Mouse (Mus musculus) brain, adult 2 months (tissue): ENCODE results near the gene Mast1.

Experiments used
- DNase-seq: peaks from one replicate; pipeline ENCODE4 v3.0.0; 2011; ENCODE audit warnings: low read depth, low spot score

Gene Mast1

GRCm38 (mm10) chr8:84873016-84873415 lies 64.1 kb downstream of the Mast1 start:
- DNase-seq: no peak

- DNase-seq: no peak
These were observed 64.7 kb downstream of the Mast1 start for GRCm38 (mm10) chr8:84872309-84872965.

GRCm38 (mm10) chr8:84871376-84872308 lies 65.5 kb downstream of the Mast1 start, which contains the start of gene Syce2:
Syce2 (plus strand) TSS chr8:84872111.
- DNase-seq: peak; percentile 64
